Mouse (Mus musculus) hindbrain, embryonic 12.5 days (tissue): ENCODE measurements around the gene Gnat2. TPM values are rescaled to one million over a fixed set of nuclear protein-coding genes. Genes with fewer than 3 reads are reported as not detected.

Experiments used
- ATAC-seq: fragments of 200-750 bp; cut with Nextera tagmentation; 2 replicates; pipeline ENCODE4 v1.8.0; 2017; ENCODE audit warnings: moderate TSS enrichment; ENCODE audit not compliant: low FRiP score
- H3K27ac ChIP-seq: fragments of 300-500 bp; sonication (generic); 2 replicates; pipeline ENCODE4 v1.5.1; 2016; ENCODE audit warnings: mild to moderate bottlenecking
- H3K27me3 ChIP-seq: fragments of 300-500 bp; sonication (generic); 2 replicates; pipeline ENCODE4 v1.6.1; 2016; ENCODE audit warnings: mild to moderate bottlenecking
- H3K36me3 ChIP-seq: fragments of 300-500 bp; sonication (generic); 2 replicates; pipeline ENCODE4 v1.6.1; 2016; ENCODE audit warnings: mild to moderate bottlenecking
- H3K4me1 ChIP-seq: fragments of 300-500 bp; sonication (generic); 2 replicates; pipeline ENCODE4 v1.6.1; 2016
- H3K4me2 ChIP-seq: fragments of 300-500 bp; sonication (generic); replicated peaks from 2 replicates; pipeline ENCODE4 v1.6.1; 2016; ENCODE audit warnings: mild to moderate bottlenecking
- H3K4me3 ChIP-seq: fragments of 300-500 bp; sonication (generic); 2 replicates; pipeline ENCODE4 v1.5.1; 2016; ENCODE audit warnings: mild to moderate bottlenecking
- H3K9ac ChIP-seq: fragments of 300-500 bp; sonication (generic); 2 replicates; pipeline ENCODE4 v1.6.1; 2016; ENCODE audit warnings: mild to moderate bottlenecking, moderate library complexity
- H3K9me3 ChIP-seq: fragments of 300-500 bp; sonication (generic); replicated peaks from 2 replicates; pipeline ENCODE4 v1.6.1; 2016; ENCODE audit warnings: mild to moderate bottlenecking
- WGBS: fragments of 180-500 bp; shearing (Covaris S2); methylation state at CpG from one replicate; pipeline ENCODE4 v1.1.7; 2016; 5-methylcytosine and 5-hydroxymethylcytosine counted together
- polyA plus RNA-seq: library from polyadenylated mRNA; unstranded; fragments of >200 nt; fragmentation: Nextera tagmentation; extraction: Ambion mirVana; gene quantifications from 2 replicates; pipeline ENCODE4 v1.2.1, GENCODE M21; 2016

The Gnat2 gene
- polyA plus RNA-seq, 1 experiment from 2014 or later = 0.37 TPM

DNA sequence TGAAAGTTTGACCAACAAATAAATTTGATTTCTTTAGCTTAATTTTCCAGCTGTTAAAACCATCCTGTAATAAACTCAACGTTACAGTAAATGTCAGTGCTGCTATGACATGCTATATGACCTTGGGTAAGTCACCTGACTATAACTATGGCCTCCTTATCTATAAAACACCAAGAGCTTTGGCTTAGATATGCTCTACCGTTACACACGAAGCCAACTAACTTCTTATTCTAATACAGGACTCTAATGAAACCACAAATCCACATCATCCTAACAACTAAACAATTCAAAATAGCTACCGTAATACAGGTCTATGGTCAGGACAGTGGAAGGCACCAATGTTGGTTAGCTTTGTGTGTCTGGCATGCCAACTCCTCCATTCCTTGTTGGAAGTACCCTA, 37.2 kb downstream of the Gnat2 start:
- H3K27ac ChIP-seq = no peak overlapping the region
- H3K9ac ChIP-seq = no peak overlapping the region
- H3K4me3 ChIP-seq = no peak overlapping the region
- no peaks in the 10 kb centered on the region for H3K9me3 ChIP-seq
- no peak for ATAC-seq
- no peaks in the 10 kb centered on the region for H3K27me3 ChIP-seq
- H3K36me3 ChIP-seq = no peaks in the 10 kb centered on the region
- no peak overlapping the region for H3K4me2 ChIP-seq
- WGBS = 97% methylated on average over 4 of the region's 4 CpGs
- peaks cover 13% of the 10 kb centered on the region for H3K4me1 ChIP-seq

DNA sequence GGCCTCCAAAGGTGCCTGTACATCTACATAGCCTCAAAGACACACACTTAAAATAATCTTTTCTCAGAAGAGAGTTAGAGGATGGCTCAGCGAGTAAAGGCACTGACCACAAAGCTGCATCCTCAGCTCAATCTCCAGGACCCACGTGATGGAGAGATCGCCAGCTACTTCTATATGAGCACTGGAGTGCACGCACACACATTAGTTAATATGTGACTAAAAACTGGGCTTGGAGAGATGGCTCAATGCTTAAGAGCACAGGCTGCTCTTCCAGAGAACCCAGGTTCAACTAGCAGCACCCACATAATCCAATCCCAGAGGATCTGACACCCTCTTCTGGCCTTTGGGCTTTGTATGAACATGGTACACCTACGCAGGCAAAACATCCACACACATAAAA, 38.6 kb downstream of the Gnat2 start:
- H3K27me3 ChIP-seq = no peaks in the 10 kb centered on the region
- H3K4me1 ChIP-seq = peaks cover 13% of the 10 kb centered on the region
- no peak for ATAC-seq
- 92% methylated on average over 5 of the region's 5 CpGs for WGBS
- no peaks in the 10 kb centered on the region for H3K9me3 ChIP-seq
- no peak overlapping the region for H3K4me3 ChIP-seq
- no peak overlapping the region for H3K27ac ChIP-seq
- no peaks in the 10 kb centered on the region for H3K36me3 ChIP-seq
- H3K4me2 ChIP-seq = no peak overlapping the region
- H3K9ac ChIP-seq = no peak overlapping the region

- H3K9ac ChIP-seq = no peak overlapping the region
- 78% methylated on average over 1 of the region's 1 CpGs for WGBS
- H3K4me1 ChIP-seq = peaks cover 13% of the 10 kb centered on the region
- no peak overlapping the region for H3K4me3 ChIP-seq
- H3K27me3 ChIP-seq = no peaks in the 10 kb centered on the region
- no peak for ATAC-seq
- no peak overlapping the region for H3K27ac ChIP-seq
- no peaks in the 10 kb centered on the region for H3K9me3 ChIP-seq
- no peaks in the 10 kb centered on the region for H3K36me3 ChIP-seq
- H3K4me2 ChIP-seq = no peak overlapping the region
These were observed 39.2 kb downstream of the Gnat2 start for GRCm38 (mm10) chr3:108131821-108132220.

- H3K27me3 ChIP-seq = no peaks in the 10 kb centered on the region
- WGBS = 83% methylated on average over 1 of the region's 1 CpGs
- no peaks in the 10 kb centered on the region for H3K9me3 ChIP-seq
- no peak for ATAC-seq
- H3K4me3 ChIP-seq = no peak overlapping the region
- H3K9ac ChIP-seq = no peak overlapping the region
- no peak overlapping the region for H3K4me2 ChIP-seq
- H3K36me3 ChIP-seq = no peaks in the 10 kb centered on the region
- H3K4me1 ChIP-seq = peaks cover 13% of the 10 kb centered on the region
- no peak overlapping the region for H3K27ac ChIP-seq
These were observed 39.9 kb downstream of the Gnat2 start for GRCm38 (mm10) chr3:108132484-108132883.

GRCm38 (mm10) chr3:108134701-108135100, 42.1 kb downstream of the Gnat2 start:
- Histone ChIP-seq H3K27me3 (no peaks in the 10 kb centered on the region), H3K4me1 (peaks cover 10% of the 10 kb centered on the region), H3K9me3 (no peaks in the 10 kb centered on the region), H3K4me2 (no peak overlapping the region), H3K4me3 (no peak overlapping the region), H3K9ac (no peak overlapping the region), H3K36me3 (no peaks in the 10 kb centered on the region), H3K27ac (no peak overlapping the region)
- 64% methylated on average over 11 of the region's 11 CpGs for WGBS
- 0 out of 2 replicates have a peak, but pooled peaks have one; percentile 50 for ATAC-seq

DNA sequence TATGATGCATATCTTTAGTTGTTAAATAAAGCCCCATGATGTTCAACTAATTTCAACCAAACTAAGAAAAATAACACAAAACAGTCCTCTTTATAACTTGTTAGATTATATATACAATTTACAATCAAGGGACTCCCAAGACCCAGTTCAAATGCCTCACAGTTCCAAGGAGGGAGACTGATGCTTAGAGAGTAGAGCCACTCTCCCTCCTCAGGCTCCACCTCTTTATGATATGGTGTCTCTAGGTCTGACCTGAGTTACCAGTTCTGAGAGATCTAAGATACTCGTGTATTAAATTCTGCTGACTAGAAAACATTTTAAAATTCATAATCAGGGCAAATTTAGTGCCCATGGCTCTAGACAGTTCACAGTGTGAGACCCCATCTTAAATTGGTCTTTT, 46.5 kb downstream of the Gnat2 start:
- Histone ChIP-seq H3K27me3 (no peaks in the 10 kb centered on the region), H3K4me1 (peaks cover 7% of the 10 kb centered on the region; the same call in 1 of the 2 replicates), H3K9me3 (no peaks in the 10 kb centered on the region), H3K36me3 (peaks cover 9% of the 10 kb centered on the region; the same call in 1 of the 2 replicates), H3K9ac (no peak overlapping the region), H3K4me3 (no peak overlapping the region), H3K4me2 (no peak overlapping the region), H3K27ac (no peak overlapping the region)
- ATAC-seq = no peak
- 85% methylated on average over 1 of the region's 1 CpGs for WGBS

DNA sequence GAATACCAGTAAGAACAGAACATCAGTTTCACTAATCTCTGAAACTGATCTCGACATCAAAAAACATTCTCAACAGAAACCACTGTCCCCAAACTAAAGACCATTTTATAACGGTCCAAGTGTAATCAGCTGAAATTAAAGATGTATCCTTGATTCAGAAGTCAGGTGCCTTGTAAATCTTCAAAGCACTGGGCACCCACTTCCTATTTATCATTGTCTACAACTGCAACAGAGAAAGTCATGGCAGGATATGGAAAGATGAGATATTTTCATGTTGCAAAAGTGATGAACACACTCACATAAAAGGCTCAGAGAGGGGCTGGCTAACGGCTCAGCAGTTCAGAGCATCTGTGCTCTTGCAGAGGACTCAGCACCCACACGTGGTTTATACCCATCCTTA, 48.2 kb downstream of the Gnat2 start:
- Histone ChIP-seq H3K4me1 (peaks cover 14% of the 10 kb centered on the region), H3K36me3 (peaks cover 9% of the 10 kb centered on the region; the same call in 1 of the 2 replicates), H3K4me2 (no peak overlapping the region), H3K4me3 (no peak overlapping the region), H3K27me3 (no peaks in the 10 kb centered on the region), H3K9me3 (no peaks in the 10 kb centered on the region), H3K27ac (no peak overlapping the region), H3K9ac (no peak overlapping the region)
- no peak for ATAC-seq
- WGBS = 93% methylated on average over 4 of the region's 4 CpGs

DNA sequence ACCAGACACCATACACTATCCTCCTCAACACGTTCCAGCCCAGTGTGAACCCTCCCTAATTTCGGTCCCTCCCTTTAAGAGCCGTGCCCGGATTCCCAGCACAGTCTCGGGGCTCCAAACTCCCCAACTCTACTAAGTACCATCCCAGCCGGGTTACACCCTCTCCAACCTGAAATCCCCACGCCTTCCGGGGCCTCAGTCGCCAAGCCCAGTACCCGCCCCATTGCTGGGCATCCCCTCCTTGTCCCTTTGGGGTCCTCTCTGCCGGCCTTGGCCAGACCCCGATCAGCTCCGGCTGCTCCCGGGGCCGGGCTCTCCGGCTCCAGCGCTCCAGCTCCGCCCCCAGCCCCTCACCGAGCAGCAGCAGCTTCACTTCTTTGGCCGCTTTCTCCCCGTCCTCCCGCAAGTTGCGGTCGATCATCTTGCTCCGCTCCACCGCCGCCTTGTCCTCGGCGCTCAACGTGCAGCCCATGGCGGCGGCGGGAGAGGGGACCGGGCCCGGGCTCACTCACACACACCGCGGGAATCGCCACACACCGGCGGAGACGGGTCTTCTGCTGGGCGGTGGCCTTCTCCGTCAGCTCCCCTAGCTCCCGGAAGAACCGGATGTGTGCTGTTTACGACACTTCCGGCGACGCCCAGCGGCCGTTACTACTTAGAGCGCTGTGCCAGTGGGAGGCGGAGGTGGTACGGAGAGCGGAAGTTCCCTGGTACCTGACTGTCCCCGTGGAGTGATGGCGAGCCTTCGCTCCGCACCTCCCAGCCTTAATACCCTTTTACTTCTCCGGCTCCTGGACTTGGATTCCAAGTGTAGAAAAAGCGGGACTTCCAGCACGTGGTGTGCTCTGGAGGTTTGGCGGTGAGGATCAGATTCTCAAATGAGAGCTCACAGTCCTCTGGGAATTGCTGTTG, 53.2 kb downstream of the Gnat2 start, which contains the start of gene Gnai3:
Gnai3 (minus strand) TSS at position 613 of the 912 bp plus-strand sequence.
- Histone ChIP-seq H3K36me3 (0 out of 2 replicates have a peak, but pooled peaks cover 2% of the 10 kb centered on the region), H3K9me3 (no peaks in the 10 kb centered on the region), H3K4me3 (peak within 1 kb of the TSS; percentile 83), H3K4me1 (peaks cover 16% of the 10 kb centered on the region), H3K4me2 (peak within 1 kb of the TSS; percentile 88), H3K27me3 (no peaks in the 10 kb centered on the region), H3K27ac (peak within 1 kb of the TSS; percentile 95), H3K9ac (peak within 1 kb of the TSS; percentile 96)
- WGBS = under 1% methylated on average over 63 of the region's 63 CpGs
- peak; percentile 94 for ATAC-seq

DNA sequence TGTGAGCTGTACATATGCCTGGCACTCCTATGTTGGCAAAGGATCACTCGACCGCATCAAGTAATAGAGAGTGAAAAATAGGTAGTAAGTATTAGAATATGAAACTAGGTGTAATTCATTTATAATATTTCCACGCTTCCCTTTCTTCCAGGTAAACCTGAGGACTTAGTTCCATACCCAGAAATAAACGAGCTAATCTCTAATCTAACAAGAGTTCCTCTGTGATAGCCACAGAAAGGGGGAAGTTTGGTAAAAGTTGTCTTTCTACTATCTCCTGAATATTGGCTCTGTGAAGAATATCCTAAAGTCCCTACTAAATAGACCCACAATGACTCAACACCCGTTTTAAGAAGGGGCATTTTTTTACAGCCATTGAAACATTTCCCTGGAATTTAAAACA, 54.1 kb downstream of the Gnat2 start:
- Histone ChIP-seq H3K27me3 (no peaks in the 10 kb centered on the region), H3K4me2 (peak overlapping the region; percentile 88), H3K4me1 (peaks cover 16% of the 10 kb centered on the region), H3K36me3 (no peaks in the 10 kb centered on the region), H3K27ac (peak overlapping the region; percentile 95; the same call in 1 of the 2 replicates), H3K4me3 (peak overlapping the region; percentile 83), H3K9ac (peak overlapping the region; percentile 96), H3K9me3 (no peaks in the 10 kb centered on the region)
- WGBS = 62% methylated on average over 5 of the region's 5 CpGs
- ATAC-seq = no peak

DNA sequence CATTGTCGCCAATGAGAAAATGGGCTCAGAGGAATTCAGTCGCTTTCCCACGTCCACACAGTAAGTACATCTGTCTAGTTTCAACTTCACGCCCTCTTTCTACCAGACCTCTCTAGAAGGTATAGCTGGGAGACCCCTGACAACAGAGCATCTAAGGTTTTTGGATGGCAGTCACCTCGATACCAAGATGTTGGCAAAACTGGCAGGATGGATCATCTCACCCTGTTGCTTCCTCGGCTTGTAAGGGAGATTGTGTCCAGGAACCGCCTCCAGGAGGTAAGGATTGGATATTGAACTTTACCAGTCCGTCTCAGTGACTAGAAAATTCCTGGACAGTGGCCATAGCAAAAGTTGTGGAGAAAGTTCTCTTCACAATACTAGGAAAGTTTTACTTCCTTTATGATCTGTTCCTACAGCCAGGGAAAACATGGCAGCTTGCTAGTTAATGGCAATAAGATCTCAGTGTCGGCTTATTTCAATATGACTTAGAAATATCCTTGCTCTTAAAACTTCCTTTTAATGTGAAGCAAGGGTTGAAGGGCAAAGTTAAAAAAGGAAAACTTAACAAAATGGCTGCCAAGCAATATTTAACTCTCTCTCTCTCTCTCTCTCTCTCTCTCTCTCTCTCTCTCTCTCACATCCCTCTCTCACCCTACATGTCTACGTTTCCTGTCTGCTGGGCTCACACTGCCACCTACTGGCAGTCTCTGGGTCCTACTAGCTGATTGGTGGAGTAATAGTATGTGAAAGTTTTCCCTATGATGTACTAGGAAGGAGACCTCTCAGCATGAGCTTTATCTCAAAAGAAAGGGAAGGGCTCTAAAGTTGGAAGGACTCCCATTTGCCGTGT, 55.0 kb downstream of the Gnat2 start:
- no peaks in the 10 kb centered on the region for H3K9me3 ChIP-seq
- H3K4me3 ChIP-seq = no peak overlapping the region
- peaks cover 16% of the 10 kb centered on the region for H3K4me1 ChIP-seq
- no peak overlapping the region for H3K4me2 ChIP-seq
- no peaks in the 10 kb centered on the region for H3K36me3 ChIP-seq
- H3K9ac ChIP-seq = no peak overlapping the region
- H3K27ac ChIP-seq = no peak overlapping the region
- ATAC-seq = 0 out of 2 replicates have a peak, but pooled peaks have one; percentile 27
- no peaks in the 10 kb centered on the region for H3K27me3 ChIP-seq
- 69% methylated on average over 11 of the region's 11 CpGs for WGBS
